Mouse (Mus musculus): ENCODE results near the gene BC049715. TPM values are rescaled to one million over a fixed set of nuclear protein-coding genes. Genes with fewer than 3 reads are reported as not detected.
A peak's percentile ranks its signal among the peaks of the same experiment; 100 is the strongest.

BC049715 gene
- total and polyA plus RNA-seq, 3 experiments: 0.27 to 1.2 TPM; not detected in 1

- peaks cover 0 to 22% of the 10 kb centered on the region in 2 experiments; a peak in 3 of 4 replicates for H3K4me1 ChIP-seq (ENCODE audit: control insufficient read depth in 1 of 2, insufficient read depth in 2 of 2, low read length in 2 of 2)
- no peak overlapping the region for H3K27ac ChIP-seq (ENCODE audit: control insufficient read depth, low read depth, low read length)
- no peak for TF ChIP-seq USF2 (IDR thresholded peaks at IDR 0.05; ENCODE audit: borderline replicate concordance in 1 of 2, insufficient read depth in 1 of 2, low read depth in 1 of 2, low read length in 2 of 2)
- no peak for TF ChIP-seq UBTF (IDR thresholded peaks at IDR 0.05; ENCODE audit: borderline replicate concordance, insufficient read depth, low read depth, low read length)
- TF ChIP-seq MAFK (IDR thresholded peaks at IDR 0.05; ENCODE audit: borderline replicate concordance, low read depth, low read length): no peak
- no peak for TF ChIP-seq HCFC1 (IDR thresholded peaks at IDR 0.05; ENCODE audit: low read depth, low read length)
- TF ChIP-seq ZKSCAN1 (IDR thresholded peaks at IDR 0.05; ENCODE audit: low read depth, low read length): no peak
- TF ChIP-seq GATA1 (IDR thresholded peaks at IDR 0.05; ENCODE audit: low read depth, low read length): no peak
- no peak for TF ChIP-seq USF1 (IDR thresholded peaks at IDR 0.05; ENCODE audit: low read depth, low read length)
- no peak for TF ChIP-seq BHLHE40 (IDR thresholded peaks at IDR 0.05; ENCODE audit: borderline replicate concordance, low read depth, low read length)
- no peak; the same call in 1 of the 2 replicates for TF ChIP-seq MYC (IDR thresholded peaks at IDR 0.05; ENCODE audit: low read depth, low read length)
- no peak for TF ChIP-seq E2F4 (IDR thresholded peaks at IDR 0.05; ENCODE audit: borderline replicate concordance, low read depth, low read length)
- TF ChIP-seq CTCF (IDR thresholded peaks at IDR 0.05 in 2 of 3, conservative IDR thresholded peaks at IDR 0.05 in 1 of 3; ENCODE audit: control insufficient read depth in 1 of 3, insufficient read depth in 1 of 3, low read depth in 2 of 3, low read length in 3 of 3, poor library complexity in 1 of 3, severe bottlenecking in 1 of 3): no peak
- TF ChIP-seq POLR2AphosphoS5 (IDR thresholded peaks at IDR 0.05; ENCODE audit: borderline replicate concordance, low read depth, low read length): no peak
- no peak for TF ChIP-seq RAD21 (IDR thresholded peaks at IDR 0.05; ENCODE audit: low read depth, low read length)
- no peak for TF ChIP-seq TAL1 (IDR thresholded peaks at IDR 0.05; ENCODE audit: low read length)
- no peak for TF ChIP-seq MYB (IDR thresholded peaks at IDR 0.05; ENCODE audit: low read depth, low read length)
- no peaks in the 10 kb centered on the region for H3K79me2 ChIP-seq (ENCODE audit: control insufficient read depth, insufficient read depth, low read length, poor library complexity)
- DNase-seq (ENCODE audit: low read depth, low spot score): peak; percentile 43
- H3K27me3 ChIP-seq (ENCODE audit: control insufficient read depth in 1 of 2, insufficient read depth in 2 of 2, low read length in 2 of 2): peaks cover 0 to 2% of the 10 kb centered on the region in 2 experiments; a peak in 2 of 4 replicates
- H3K36me3 ChIP-seq (ENCODE audit: control insufficient read depth in 1 of 2, insufficient read depth in 2 of 2, low read length in 2 of 2): peaks cover 0 to 9% of the 10 kb centered on the region in 2 experiments; a peak in 2 of 4 replicates
- no peaks in the 10 kb centered on the region for H3K9me3 ChIP-seq (replicated peaks; ENCODE audit: insufficient read depth, low read length)
- H3K4me3 ChIP-seq (ENCODE audit: control insufficient read depth in 1 of 2, insufficient read depth in 1 of 2, low read depth in 2 of 2, low read length in 2 of 2): peak overlapping the region; percentile 16 to 67
- H3K9ac ChIP-seq (ENCODE audit: control insufficient read depth, low read depth, low read length, poor library complexity, severe bottlenecking): peak overlapping the region; percentile 21; the same call in 1 of the 2 replicates
These were observed 31.0 kb downstream of the BC049715 start for GRCm38 (mm10) chr6:136858420-136858819.

GRCm38 (mm10) chr6:136861020-136861419 is 33.6 kb downstream of the BC049715 start:
- Histone ChIP-seq H3K9ac (ENCODE audit: control insufficient read depth, low read depth, low read length, poor library complexity, severe bottlenecking) (no peak overlapping the region), H3K4me1 (ENCODE audit: control insufficient read depth in 1 of 2, insufficient read depth in 2 of 2, low read length in 2 of 2) (peaks cover 0 to 10% of the 10 kb centered on the region in 2 experiments; a peak in 3 of 4 replicates), H3K27me3 (ENCODE audit: control insufficient read depth in 1 of 2, insufficient read depth in 2 of 2, low read length in 2 of 2) (peaks cover 3% of the 10 kb centered on the region in 2 experiments; a peak in 3 of 4 replicates), H3K9me3 (replicated peaks; ENCODE audit: insufficient read depth, low read length) (no peaks in the 10 kb centered on the region), H3K79me2 (ENCODE audit: control insufficient read depth, insufficient read depth, low read length, poor library complexity) (no peaks in the 10 kb centered on the region), H3K27ac (ENCODE audit: control insufficient read depth, low read depth, low read length) (no peak overlapping the region), H3K36me3 (ENCODE audit: control insufficient read depth in 1 of 2, insufficient read depth in 2 of 2, low read length in 2 of 2) (peaks cover 0 to 4% of the 10 kb centered on the region in 2 experiments; a peak in 1 of 4 replicates), H3K4me3 (ENCODE audit: control insufficient read depth in 1 of 2, insufficient read depth in 1 of 2, low read depth in 2 of 2, low read length in 2 of 2) (no peak overlapping the region)
- DNase-seq (ENCODE audit: low read depth, low spot score): peak; percentile 66
- TF ChIP-seq RAD21 (IDR thresholded peaks at IDR 0.05; ENCODE audit: low read depth, low read length): peak; percentile 87
- no peak for TF ChIP-seq USF1 (IDR thresholded peaks at IDR 0.05; ENCODE audit: low read depth, low read length)
- TF ChIP-seq NELFE (IDR thresholded peaks at IDR 0.05; ENCODE audit: low read depth, low read length): no peak
- peak; percentile 23 to 81 (median 65); a peak in 5 of 6 replicates for TF ChIP-seq CTCF (IDR thresholded peaks at IDR 0.05 in 2 of 3, conservative IDR thresholded peaks at IDR 0.05 in 1 of 3; ENCODE audit: control insufficient read depth in 1 of 3, insufficient read depth in 1 of 3, low read depth in 2 of 3, low read length in 3 of 3, poor library complexity in 1 of 3, severe bottlenecking in 1 of 3)
- no peak for TF ChIP-seq MXI1 (IDR thresholded peaks at IDR 0.05; ENCODE audit: low read depth, low read length)
- TF ChIP-seq EP300 (IDR thresholded peaks at IDR 0.05; ENCODE audit: low read depth in 1 of 2, low read length in 2 of 2): no peak
- TF ChIP-seq BHLHE40 (IDR thresholded peaks at IDR 0.05; ENCODE audit: borderline replicate concordance, low read depth, low read length): 0 out of 2 replicates have a peak, but pooled peaks have one; percentile 22
- no peak for TF ChIP-seq GATA1 (IDR thresholded peaks at IDR 0.05; ENCODE audit: low read depth, low read length)
- no peak for TF ChIP-seq TBP (IDR thresholded peaks at IDR 0.05; ENCODE audit: low read depth, low read length)
- TF ChIP-seq POLR2AphosphoS5 (IDR thresholded peaks at IDR 0.05; ENCODE audit: borderline replicate concordance, low read depth, low read length): no peak
- no peak for TF ChIP-seq MAZ (IDR thresholded peaks at IDR 0.05; ENCODE audit: low read depth, low read length)
- no peak for TF ChIP-seq ETS1 (IDR thresholded peaks at IDR 0.05; ENCODE audit: low read depth, low read length)
- peak; percentile 91 for TF ChIP-seq SMC3 (IDR thresholded peaks at IDR 0.05; ENCODE audit: low read depth, low read length)
- no peak for TF ChIP-seq HCFC1 (IDR thresholded peaks at IDR 0.05; ENCODE audit: low read depth, low read length)
- TF ChIP-seq POLR2AphosphoS2 (IDR thresholded peaks at IDR 0.05; ENCODE audit: low read length): no peak
- no peak for TF ChIP-seq NRF1 (IDR thresholded peaks at IDR 0.05; ENCODE audit: insufficient read depth, low read depth, low read length, poor library complexity, severe bottlenecking)
- TF ChIP-seq MYC (IDR thresholded peaks at IDR 0.05; ENCODE audit: low read depth, low read length): no peak
- no peak for TF ChIP-seq RCOR1 (IDR thresholded peaks at IDR 0.05; ENCODE audit: low read depth, low read length)
- peak; percentile 29; the same call in 1 of the 2 replicates for TF ChIP-seq ZNF384 (IDR thresholded peaks at IDR 0.05; ENCODE audit: low read depth, low read length)
- TF ChIP-seq TCF12 (IDR thresholded peaks at IDR 0.05; ENCODE audit: low read depth, low read length): no peak
- no peak for TF ChIP-seq SIN3A (IDR thresholded peaks at IDR 0.05; ENCODE audit: low read length)
- TF ChIP-seq ZC3H11A (IDR thresholded peaks at IDR 0.05; ENCODE audit: low read depth, low read length): peak; percentile 95
